Mouse (Mus musculus) liver, embryonic 16.5 days (tissue): ENCODE measurements around the gene Olfr594. TPM values are rescaled to one million over a fixed set of nuclear protein-coding genes. Genes with fewer than 3 reads are reported as not detected.
"Not testable (repeated sequence)": the region's sequence is repeated elsewhere in the genome, so short reads cannot be mapped to it uniquely, and the experiment has no call there.

Experiments
- ATAC-seq: fragments of 200-750 bp; cut with Nextera tagmentation; 2 replicates; pipeline ENCODE4 v1.8.0; 2017; ENCODE audit warnings: low read depth, mild to moderate bottlenecking, moderate number of reproducible peaks, moderate library complexity
- H3K27ac ChIP-seq: fragments of 300-500 bp; sonication (generic); 2 replicates; pipeline ENCODE4 v1.5.1; 2014; ENCODE audit warnings: mild to moderate bottlenecking, low read length
- H3K27me3 ChIP-seq: fragments of 300-500 bp; sonication (generic); 2 replicates; pipeline ENCODE4 v1.6.1; 2014; ENCODE audit warnings: low read depth, low read length, mixed read lengths; ENCODE audit not compliant: control insufficient read depth, insufficient read depth
- H3K36me3 ChIP-seq: fragments of 300-500 bp; sonication (generic); 2 replicates; pipeline ENCODE4 v1.6.1; 2014; ENCODE audit warnings: mild to moderate bottlenecking; ENCODE audit not compliant: control insufficient read depth, insufficient read depth
- H3K4me1 ChIP-seq: fragments of 300-500 bp; sonication (generic); 2 replicates; pipeline ENCODE4 v1.6.1; 2014; ENCODE audit warnings: low read depth, low read length, mixed read lengths; ENCODE audit not compliant: control insufficient read depth
- H3K4me2 ChIP-seq: fragments of 300-500 bp; sonication (generic); 2 replicates; pipeline ENCODE4 v1.6.1; 2014; ENCODE audit warnings: low read depth, low read length, mixed read lengths
- H3K4me3 ChIP-seq: fragments of 300-500 bp; sonication (generic); 2 replicates; pipeline ENCODE4 v1.5.1; 2014; ENCODE audit warnings: low read depth, mild to moderate bottlenecking, low read length
- H3K9ac ChIP-seq: fragments of 300-500 bp; sonication (generic); 2 replicates; pipeline ENCODE4 v1.6.1; 2014; ENCODE audit warnings: low read depth, low read length
- H3K9me3 ChIP-seq: fragments of 300-500 bp; sonication (generic); replicated peaks from 2 replicates; pipeline ENCODE4 v1.6.1; 2016; ENCODE audit warnings: low read length; ENCODE audit not compliant: control insufficient read depth
- WGBS: fragments of 180-500 bp; shearing (Covaris S2); extraction: QIAGEN DNeasy Blood & Tissue Kit; methylation state at CpG from one replicate; pipeline ENCODE4 v1.1.7; 2014; ENCODE audit not compliant: insufficient replicate concordance; 5-methylcytosine and 5-hydroxymethylcytosine counted together
- microRNA-seq: library from miRNA; unstranded; fragments of <30 nt; microRNA quantifications from one replicate; pipeline ENCODE4, GENCODE M21; 2016
- polyA plus RNA-seq: library from polyadenylated mRNA; unstranded; fragments of >200 nt; fragmentation: Nextera tagmentation; extraction: Ambion mirVana; gene quantifications from 2 replicates; pipeline ENCODE4 v1.2.1, GENCODE M21; 2015

Olfr594 gene
- polyA plus RNA-seq, result not detected in 2 replicates

DNA sequence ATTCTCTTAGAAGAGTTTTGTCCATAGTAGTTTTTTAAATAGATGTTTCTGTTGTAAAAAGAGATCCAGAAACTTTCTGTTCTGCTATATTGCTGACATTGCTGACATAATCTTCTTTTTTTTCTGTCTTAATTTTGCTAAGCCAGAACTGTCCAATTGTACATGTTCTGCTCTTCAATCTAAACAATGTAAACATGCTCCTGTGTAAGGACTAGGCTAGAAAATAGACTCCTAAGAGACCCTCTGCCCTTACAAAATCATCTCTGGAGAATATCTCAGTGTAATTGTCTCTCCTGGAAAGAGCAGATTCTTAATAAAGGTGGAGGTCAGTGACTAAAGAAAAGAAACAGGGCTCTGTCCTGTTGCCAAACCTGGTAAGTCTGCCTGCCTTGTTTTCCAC lies at the start of gene Olfr594:
Olfr594 (plus strand) TSS at position 301 of the 400 bp plus-strand sequence.
- no peak within 1 kb of the TSS for H3K9ac ChIP-seq
- no peak within 1 kb of the TSS for H3K4me3 ChIP-seq
- no peaks in the 10 kb centered on the region for H3K27me3 ChIP-seq
- H3K4me1 ChIP-seq, result no peaks in the 10 kb centered on the region
- H3K4me2 ChIP-seq, result no peak within 1 kb of the TSS
- ATAC-seq, result no peak
- no peak within 1 kb of the TSS for H3K27ac ChIP-seq
- no peaks in the 10 kb centered on the region for H3K36me3 ChIP-seq
- H3K9me3 ChIP-seq, result no peaks in the 10 kb centered on the region

- H3K9ac ChIP-seq, result no peak overlapping the region
- H3K4me2 ChIP-seq, result no peak overlapping the region
- H3K4me3 ChIP-seq, result no peak overlapping the region
- H3K9me3 ChIP-seq, result no peaks in the 10 kb centered on the region
- no peak for ATAC-seq
- WGBS, result 49% methylated on average over 5 of the region's 5 CpGs
- H3K27ac ChIP-seq, result no peak overlapping the region
- no peaks in the 10 kb centered on the region for H3K36me3 ChIP-seq
- H3K4me1 ChIP-seq, result no peaks in the 10 kb centered on the region
- H3K27me3 ChIP-seq, result no peaks in the 10 kb centered on the region
These were observed 47.1 kb upstream of the Olfr594 start for GRCm38 (mm10) chr7:103169697-103170096.

DNA sequence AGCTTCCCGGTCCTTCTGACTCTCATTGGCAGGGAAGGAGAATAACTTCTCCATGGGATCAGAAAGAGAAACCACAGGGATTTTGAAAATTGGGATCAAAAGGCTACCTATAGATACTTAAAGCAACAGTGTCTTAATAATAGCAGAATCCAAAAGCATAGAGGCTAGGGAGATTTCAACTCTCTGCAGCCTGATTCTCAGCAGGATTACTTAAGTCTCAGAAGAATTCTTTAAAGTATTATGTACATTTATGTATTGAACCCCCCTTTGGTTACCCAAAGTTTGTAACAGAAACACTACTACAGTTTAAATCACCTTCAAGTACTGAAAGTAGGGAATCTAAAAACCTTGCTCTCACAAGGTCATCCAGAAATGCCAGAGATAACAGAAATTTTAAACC lies 38.6 kb upstream of the Olfr594 start, which contains the start of gene Olfr591:
Olfr591 (minus strand) TSS at position 101 of the 400 bp plus-strand sequence.
- no peak for ATAC-seq
- H3K9me3 ChIP-seq, result no peaks in the 10 kb centered on the region
- 30% methylated on average over 1 of the region's 1 CpGs for WGBS
- H3K4me1 ChIP-seq, result no peaks in the 10 kb centered on the region
- no peaks in the 10 kb centered on the region for H3K36me3 ChIP-seq
- no peak within 1 kb of the TSS for H3K4me2 ChIP-seq
- H3K27ac ChIP-seq, result no peak within 1 kb of the TSS
- no peak within 1 kb of the TSS for H3K9ac ChIP-seq
- H3K27me3 ChIP-seq, result no peaks in the 10 kb centered on the region
- H3K4me3 ChIP-seq, result no peak within 1 kb of the TSS

DNA sequence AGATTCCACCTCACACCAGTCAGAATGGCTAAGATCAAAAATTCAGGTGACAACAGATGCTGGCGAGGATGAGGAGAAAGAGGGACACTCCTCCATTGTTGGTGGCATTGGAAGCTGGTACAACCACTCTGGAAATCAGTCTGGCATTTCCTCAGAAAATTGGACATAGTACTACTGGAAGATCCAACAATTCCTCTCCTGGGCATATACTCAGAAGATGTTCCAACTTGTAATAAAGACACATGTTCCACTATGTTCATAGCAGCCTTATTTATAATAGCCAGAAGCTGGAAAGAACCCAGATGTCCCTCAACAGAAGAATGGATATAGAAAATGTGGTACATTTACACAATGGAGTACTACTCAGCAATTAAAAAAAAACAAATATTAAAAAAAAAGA lies 32.3 kb upstream of the Olfr594 start, which contains the start of gene Olfr592:
Olfr592 (plus strand) TSS at position 301 of the 400 bp plus-strand sequence.
- not testable (repeated sequence) for H3K36me3 ChIP-seq, H3K27ac ChIP-seq, H3K4me1 ChIP-seq, H3K9me3 ChIP-seq, H3K27me3 ChIP-seq, H3K4me3 ChIP-seq, ATAC-seq, H3K9ac ChIP-seq, H3K4me2 ChIP-seq
- 38% methylated on average over 1 of the region's 1 CpGs for WGBS

GRCm38 (mm10) chr7:103211562-103211961 lies 5.2 kb upstream of the Olfr594 start, which contains the start of gene Olfr593:
TSS of gene Olfr593 (plus strand) at chr7:103211862.
- Histone ChIP-seq H3K9me3 (no peaks in the 10 kb centered on the region), H3K4me1 (no peaks in the 10 kb centered on the region), H3K4me3 (no peak within 1 kb of the TSS), H3K36me3 (no peaks in the 10 kb centered on the region), H3K9ac (no peak within 1 kb of the TSS), H3K27me3 (no peaks in the 10 kb centered on the region), H3K27ac (no peak within 1 kb of the TSS), H3K4me2 (no peak within 1 kb of the TSS)
- WGBS, result 37% methylated on average over 1 of the region's 1 CpGs
- ATAC-seq, result no peak

GRCm38 (mm10) chr7:103212050-103212449 lies 4.7 kb upstream of the Olfr594 start:
- ATAC-seq, H3K4me2 ChIP-seq, H3K27me3 ChIP-seq, H3K9me3 ChIP-seq, H3K36me3 ChIP-seq, H3K4me3 ChIP-seq, H3K4me1 ChIP-seq, H3K9ac ChIP-seq, H3K27ac ChIP-seq: not testable (repeated sequence)
- WGBS, result 64% methylated on average over 5 of the region's 5 CpGs

DNA sequence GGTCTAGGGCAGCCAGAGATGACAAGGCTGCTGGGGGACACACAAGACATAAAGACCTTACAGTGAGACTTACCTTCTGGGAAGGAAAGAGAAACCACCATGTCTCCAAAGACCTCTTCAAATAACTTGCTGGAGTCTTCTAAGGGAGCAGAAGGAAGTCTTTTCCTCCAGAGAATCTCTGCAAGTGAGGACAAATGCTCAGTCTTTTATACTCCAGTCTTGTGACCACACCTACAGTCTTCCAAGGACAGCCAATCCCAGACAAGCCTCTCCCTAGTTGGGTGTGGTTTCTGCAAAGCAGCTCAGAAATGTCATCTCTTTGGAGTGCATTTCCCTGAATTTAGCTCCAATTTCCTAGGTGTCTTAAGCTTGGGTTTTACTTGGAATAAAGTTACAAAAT lies 35.6 kb downstream of the Olfr594 start, which contains the start of gene Usp17ld:
Usp17ld (minus strand) TSS at position 101 of the 400 bp plus-strand sequence.
- H3K4me2 ChIP-seq, H3K27ac ChIP-seq, H3K4me1 ChIP-seq, ATAC-seq, H3K4me3 ChIP-seq, H3K9me3 ChIP-seq, H3K36me3 ChIP-seq, H3K27me3 ChIP-seq, H3K9ac ChIP-seq: not testable (repeated sequence)

Small RNAs within 50 kb of the gene (microRNA-seq; reads per million reads assigned to microRNA genes)
- gene Gm23550 (not detected), gene Gm25171 (not detected)

Other genes with a start within 250 kb of the Olfr594 start
- not detected in 2 replicates for gene Olfr577, start 241.1 kb upstream of the Olfr594 start, polyA plus RNA-seq
- not detected in 2 replicates for gene Olfr578, start 227.7 kb upstream of the Olfr594 start, polyA plus RNA-seq
- gene Olfr582, start 179.0 kb upstream of the Olfr594 start, polyA plus RNA-seq, result not detected in 2 replicates
- gene Olfr583, start 165.7 kb upstream of the Olfr594 start, polyA plus RNA-seq, result not detected in 2 replicates
- gene Olfr584, start 135.1 kb upstream of the Olfr594 start, polyA plus RNA-seq, result not detected in 2 replicates
- not detected in 2 replicates for gene Olfr585, start 119.3 kb upstream of the Olfr594 start, polyA plus RNA-seq
- not detected in 2 replicates for gene Olfr586, start 91.4 kb upstream of the Olfr594 start, polyA plus RNA-seq
- not detected in 2 replicates for gene Olfr588-ps1, start 76.1 kb upstream of the Olfr594 start, polyA plus RNA-seq
- gene Olfr589, start 60.6 kb upstream of the Olfr594 start, polyA plus RNA-seq, result not detected in 2 replicates
- gene Olfr591, start 38.7 kb upstream of the Olfr594 start, polyA plus RNA-seq, result not detected in 2 replicates
- not detected in 2 replicates for gene Olfr592, start 32.2 kb upstream of the Olfr594 start, polyA plus RNA-seq
- not detected in 2 replicates for gene Olfr593, start 5.1 kb upstream of the Olfr594 start, polyA plus RNA-seq
- gene Usp17ld, start 35.5 kb downstream of the Olfr594 start, polyA plus RNA-seq, result not detected in 2 replicates
- gene Olfr596, start 88.7 kb downstream of the Olfr594 start, polyA plus RNA-seq, result not detected in 2 replicates
- not detected in 2 replicates for gene Olfr597, start 99.3 kb downstream of the Olfr594 start, polyA plus RNA-seq
- not detected in 2 replicates for gene Olfr598, start 106.6 kb downstream of the Olfr594 start, polyA plus RNA-seq
- gene Olfr599, start 118.9 kb downstream of the Olfr594 start, polyA plus RNA-seq, result not detected in 2 replicates
- gene Olfr600, start 132.7 kb downstream of the Olfr594 start, polyA plus RNA-seq, result not detected in 2 replicates
- gene Olfr601, start 145.7 kb downstream of the Olfr594 start, polyA plus RNA-seq, result not detected in 2 replicates
- gene Olfr603, start 169.2 kb downstream of the Olfr594 start, polyA plus RNA-seq, result not detected in 2 replicates
- gene Usp17lc, start 198.1 kb downstream of the Olfr594 start, polyA plus RNA-seq, result not detected in 2 replicates
- not detected in 2 replicates for gene Olfr605, start 228.4 kb downstream of the Olfr594 start, polyA plus RNA-seq
- gene Olfr606, start 232.1 kb downstream of the Olfr594 start, polyA plus RNA-seq, result not detected in 2 replicates
- not detected in 2 replicates for gene Olfr607, start 247.2 kb downstream of the Olfr594 start, polyA plus RNA-seq